Mouse (Mus musculus) midbrain, embryonic 13.5 days (tissue): ENCODE measurements around the gene Olfr1193. TPM values are rescaled to one million over a fixed set of nuclear protein-coding genes. Genes with fewer than 3 reads are reported as not detected.
"Not testable (repeated sequence)": the region's sequence is repeated elsewhere in the genome, so short reads cannot be mapped to it uniquely, and the experiment has no call there.

ENCODE experiments used
- ATAC-seq: fragments of 200-750 bp; cut with Nextera tagmentation; 2 replicates; pipeline ENCODE4 v1.8.0; 2017; ENCODE audit warnings: mild to moderate bottlenecking, moderate TSS enrichment, moderate library complexity
- H3K27ac ChIP-seq: fragments of 300-500 bp; sonication (generic); 2 replicates; pipeline ENCODE4 v1.5.1; 2015; ENCODE audit warnings: inconsistent platforms, mild to moderate bottlenecking, moderate library complexity
- H3K27me3 ChIP-seq: fragments of 300-500 bp; sonication (generic); 2 replicates; pipeline ENCODE4 v1.6.1; 2015; ENCODE audit warnings: mild to moderate bottlenecking, inconsistent platforms
- H3K36me3 ChIP-seq: fragments of 300-500 bp; sonication (generic); 2 replicates; pipeline ENCODE4 v1.6.1; 2015; ENCODE audit warnings: mild to moderate bottlenecking, inconsistent platforms
- H3K4me1 ChIP-seq: fragments of 300-500 bp; sonication (generic); replicated peaks from 2 replicates; pipeline ENCODE4 v1.6.1; 2015; ENCODE audit warnings: inconsistent platforms
- H3K4me2 ChIP-seq: fragments of 300-500 bp; sonication (generic); replicated peaks from 2 replicates; pipeline ENCODE4 v1.6.1; 2015; ENCODE audit warnings: moderate library complexity, mild to moderate bottlenecking, inconsistent platforms
- H3K4me3 ChIP-seq: fragments of 300-500 bp; sonication (generic); replicated peaks from 2 replicates; pipeline ENCODE4 v1.5.1; 2015; ENCODE audit warnings: mild to moderate bottlenecking, inconsistent platforms
- H3K9ac ChIP-seq: fragments of 300-500 bp; sonication (generic); replicated peaks from 2 replicates; pipeline ENCODE4 v1.6.1; 2015; ENCODE audit warnings: mild to moderate bottlenecking, inconsistent platforms
- H3K9me3 ChIP-seq: fragments of 300-500 bp; sonication (generic); 2 replicates; pipeline ENCODE4 v1.6.1; 2016; ENCODE audit warnings: mild to moderate bottlenecking, inconsistent platforms
- WGBS: fragments of 180-500 bp; shearing (Covaris S2); methylation state at CpG from one replicate; pipeline ENCODE4 v1.1.7; 2015; 5-methylcytosine and 5-hydroxymethylcytosine counted together
- polyA plus RNA-seq: library from polyadenylated mRNA; unstranded; fragments of >200 nt; fragmentation: Nextera tagmentation; extraction: Ambion mirVana; gene quantifications from 2 replicates; pipeline ENCODE4 v1.2.1, GENCODE M21; 2015

The Olfr1193 gene
- not detected in 2 replicates for polyA plus RNA-seq

DNA sequence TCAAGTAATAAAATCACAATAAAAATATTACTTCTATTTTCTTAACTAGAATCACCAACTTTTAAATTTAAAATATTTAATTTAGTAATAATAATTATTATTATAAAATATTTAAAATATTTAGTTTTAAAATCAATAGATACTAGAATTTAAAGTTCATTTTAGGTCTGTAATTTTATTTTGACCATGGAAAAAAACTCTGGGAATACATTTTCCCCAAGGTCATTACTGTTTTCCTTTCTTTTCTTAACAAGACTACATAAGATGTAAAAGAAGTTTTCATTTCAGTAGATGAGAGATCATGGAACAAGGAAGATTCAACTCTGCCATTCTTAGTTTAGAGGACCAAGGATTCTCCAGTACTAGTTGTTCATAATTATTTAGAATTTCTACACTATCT lies at the start of gene Olfr1193:
TSS of gene Olfr1193 (plus strand) at position 301 of the 400 bp plus-strand sequence.
- H3K36me3 ChIP-seq, ATAC-seq, H3K4me2 ChIP-seq, H3K4me1 ChIP-seq, H3K4me3 ChIP-seq, H3K27ac ChIP-seq, H3K9ac ChIP-seq, H3K9me3 ChIP-seq, H3K27me3 ChIP-seq: not testable (repeated sequence)

DNA sequence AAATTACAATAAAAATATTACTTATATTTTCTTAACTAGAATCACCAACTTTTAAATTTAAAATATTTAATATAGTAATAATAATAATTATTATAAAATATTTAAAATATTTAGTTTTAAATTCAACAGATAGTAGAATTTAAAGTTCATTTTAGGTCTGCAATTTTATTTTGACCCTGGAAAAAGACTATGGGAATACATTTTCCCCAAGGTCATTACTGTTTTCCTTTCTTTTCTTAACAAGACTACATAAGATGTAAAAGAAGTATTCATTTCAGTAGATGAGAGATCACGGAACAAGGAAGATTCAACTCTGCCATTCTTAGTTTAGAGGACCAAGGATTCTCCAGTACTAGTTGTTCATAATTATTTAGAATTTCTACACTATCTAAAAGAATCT lies 35.2 kb upstream of the Olfr1193 start, which contains the start of gene Olfr1191-ps1:
TSS of gene Olfr1191-ps1 (plus strand) at position 301 of the 400 bp plus-strand sequence.
- not testable (repeated sequence) for H3K4me2 ChIP-seq, H3K9me3 ChIP-seq, H3K36me3 ChIP-seq, H3K4me1 ChIP-seq, H3K9ac ChIP-seq, H3K27me3 ChIP-seq, ATAC-seq, H3K27ac ChIP-seq, H3K4me3 ChIP-seq
- 94% methylated on average over 1 of the region's 1 CpGs for WGBS

DNA sequence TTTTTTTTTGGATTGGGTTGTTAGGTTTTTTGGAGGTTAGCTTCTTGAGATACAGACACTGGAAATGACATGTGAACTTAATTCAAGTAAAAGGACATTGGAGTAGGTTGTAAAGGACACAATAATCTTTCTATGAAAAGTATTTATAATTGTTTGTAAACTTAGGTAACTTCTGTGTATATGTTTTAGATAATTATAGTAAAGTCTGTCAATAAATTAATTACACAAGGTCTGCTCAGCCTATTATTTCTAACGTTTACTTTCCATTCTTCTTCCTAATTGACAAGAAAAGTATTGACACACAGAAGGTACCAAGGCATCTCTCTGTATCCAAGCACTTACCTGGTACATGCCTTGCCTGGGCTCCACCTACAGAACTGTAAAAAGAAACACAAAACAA lies 27.2 kb upstream of the Olfr1193 start, which contains the start of gene Olfr1192-ps1:
TSS of gene Olfr1192-ps1 (plus strand) at position 301 of the 400 bp plus-strand sequence.
- no peaks in the 10 kb centered on the region for H3K9me3 ChIP-seq
- no peak within 1 kb of the TSS for H3K4me3 ChIP-seq
- H3K4me2 ChIP-seq = no peak within 1 kb of the TSS
- no peaks in the 10 kb centered on the region for H3K36me3 ChIP-seq
- no peak within 1 kb of the TSS for H3K27ac ChIP-seq
- no peaks in the 10 kb centered on the region for H3K27me3 ChIP-seq
- no peaks in the 10 kb centered on the region for H3K4me1 ChIP-seq
- H3K9ac ChIP-seq = no peak within 1 kb of the TSS
- WGBS = 47% methylated on average over 1 of the region's 1 CpGs
- ATAC-seq = no peak

DNA sequence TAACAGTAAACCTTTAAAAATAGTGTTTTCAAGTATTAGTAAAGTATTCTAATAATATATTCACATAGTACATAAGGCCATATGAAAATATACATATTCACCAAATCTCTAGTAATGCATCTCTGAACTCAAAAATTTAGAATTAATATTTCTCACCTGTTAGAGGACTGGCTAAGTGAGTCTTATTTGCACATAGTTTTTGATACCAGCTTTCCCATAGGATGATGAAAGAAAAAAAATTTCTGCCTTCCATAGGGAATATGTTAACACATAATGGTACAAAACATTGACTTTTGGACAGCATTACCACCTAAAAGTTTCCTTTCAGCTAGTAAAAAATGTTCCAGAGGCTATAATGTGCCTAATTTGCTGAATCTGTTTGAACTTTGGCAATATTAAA lies 13.7 kb downstream of the Olfr1193 start, which contains the start of gene Olfr1195:
TSS of gene Olfr1195 (minus strand) at position 101 of the 400 bp plus-strand sequence.
- H3K4me2 ChIP-seq = no peak within 1 kb of the TSS
- H3K27ac ChIP-seq = no peak within 1 kb of the TSS
- no peak within 1 kb of the TSS for H3K4me3 ChIP-seq
- H3K4me1 ChIP-seq = no peaks in the 10 kb centered on the region
- ATAC-seq = no peak
- H3K9me3 ChIP-seq = no peaks in the 10 kb centered on the region
- no peak within 1 kb of the TSS for H3K9ac ChIP-seq
- no peaks in the 10 kb centered on the region for H3K36me3 ChIP-seq
- H3K27me3 ChIP-seq = no peaks in the 10 kb centered on the region

DNA sequence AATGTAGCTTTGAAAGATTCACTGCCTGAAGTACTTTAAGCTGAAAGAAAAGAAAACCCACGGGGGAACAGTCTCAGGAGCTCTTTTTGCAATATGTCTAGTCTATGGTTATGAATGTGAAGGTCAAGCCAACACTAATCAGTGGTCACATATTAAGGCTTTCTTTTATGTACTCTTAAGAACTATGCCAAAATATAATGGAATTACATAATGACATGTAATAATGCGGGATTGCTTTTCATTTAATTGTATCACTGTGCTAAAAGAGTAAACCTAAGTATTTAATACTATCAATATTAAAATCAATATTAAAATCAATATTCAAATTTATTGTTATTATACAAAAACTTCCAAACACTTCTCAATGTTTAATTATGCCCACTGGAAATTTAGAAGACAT lies 29.1 kb downstream of the Olfr1193 start, which contains the start of gene Olfr1196:
TSS of gene Olfr1196 (minus strand) at position 101 of the 400 bp plus-strand sequence.
- 92% methylated on average over 2 of the region's 2 CpGs for WGBS

More for the DNA sequence above, 29.1 kb downstream of the Olfr1193 start, which contains the start of gene Olfr1196:
- no peak within 1 kb of the TSS for H3K27ac ChIP-seq
- H3K27me3 ChIP-seq = no peaks in the 10 kb centered on the region
- H3K4me2 ChIP-seq = no peak within 1 kb of the TSS
- no peaks in the 10 kb centered on the region for H3K36me3 ChIP-seq
- no peaks in the 10 kb centered on the region for H3K9me3 ChIP-seq
- no peak within 1 kb of the TSS for H3K4me3 ChIP-seq
- ATAC-seq = no peak
- no peak within 1 kb of the TSS for H3K9ac ChIP-seq
- H3K4me1 ChIP-seq = no peaks in the 10 kb centered on the region

Other genes starting within 250 kb of the Olfr1193 start
- not detected in 2 replicates for gene Olfr1181, start 249.5 kb upstream of the Olfr1193 start, polyA plus RNA-seq
- gene Gm13757, start 226.5 kb upstream of the Olfr1193 start, polyA plus RNA-seq = not detected in 2 replicates
- not detected in 2 replicates for gene Olfr1183, start 220.8 kb upstream of the Olfr1193 start, polyA plus RNA-seq
- not detected in 2 replicates for gene Olfr1184, start 192.0 kb upstream of the Olfr1193 start, polyA plus RNA-seq
- gene Olfr1185-ps1, start 182.3 kb upstream of the Olfr1193 start, polyA plus RNA-seq = not detected in 2 replicates
- gene Olfr1186, start 157.1 kb upstream of the Olfr1193 start, polyA plus RNA-seq = not detected in 2 replicates
- gene Olfr1188, start 118.7 kb upstream of the Olfr1193 start, polyA plus RNA-seq = not detected in 2 replicates
- not detected in 2 replicates for gene Olfr1189, start 89.2 kb upstream of the Olfr1193 start, polyA plus RNA-seq
- gene Olfr1191-ps1, start 35.1 kb upstream of the Olfr1193 start, polyA plus RNA-seq = not detected in 2 replicates
- not detected in 2 replicates for gene Olfr1192-ps1, start 27.1 kb upstream of the Olfr1193 start, polyA plus RNA-seq
- not detected in 2 replicates for gene Olfr1195, start 13.6 kb downstream of the Olfr1193 start, polyA plus RNA-seq
- 0.11 TPM in 1 of 2 replicates, not detected in the other for gene Olfr1196, start 29.0 kb downstream of the Olfr1193 start, polyA plus RNA-seq
- not detected in 2 replicates for gene Olfr1197, start 56.7 kb downstream of the Olfr1193 start, polyA plus RNA-seq
- not detected in 2 replicates for gene Olfr1198, start 75.7 kb downstream of the Olfr1193 start, polyA plus RNA-seq
- not detected in 2 replicates for gene Olfr1199, start 84.8 kb downstream of the Olfr1193 start, polyA plus RNA-seq
- gene Olfr1200, start 94.9 kb downstream of the Olfr1193 start, polyA plus RNA-seq = not detected in 2 replicates
- not detected in 2 replicates for gene Olfr1201, start 117.4 kb downstream of the Olfr1193 start, polyA plus RNA-seq
- not detected in 2 replicates for gene Olfr1202, start 138.9 kb downstream of the Olfr1193 start, polyA plus RNA-seq
- gene Olfr1205, start 154.1 kb downstream of the Olfr1193 start, polyA plus RNA-seq = not detected in 2 replicates
- not detected in 2 replicates for gene Olfr1204, start 173.7 kb downstream of the Olfr1193 start, polyA plus RNA-seq
- gene Olfr1206, start 187.6 kb downstream of the Olfr1193 start, polyA plus RNA-seq = not detected in 2 replicates
- gene Olfr1208, start 226.7 kb downstream of the Olfr1193 start, polyA plus RNA-seq = not detected in 2 replicates
- gene Olfr1209, start 239.5 kb downstream of the Olfr1193 start, polyA plus RNA-seq = not detected in 2 replicates